Mouse (Mus musculus) embryonic facial prominence, embryonic 14.5 days (tissue): ENCODE measurements around the gene Mr1. TPM values are rescaled to one million over a fixed set of nuclear protein-coding genes. Genes with fewer than 3 reads are reported as not detected.
A peak's percentile ranks its signal among the peaks of the same experiment; 100 is the strongest.

Experiments
- ATAC-seq: fragments of 200-750 bp; cut with Nextera tagmentation; 2 replicates; pipeline ENCODE4 v1.8.0; 2017; ENCODE audit warnings: low read depth, moderate number of reproducible peaks, moderate TSS enrichment
- DNase-seq: peaks from one replicate; pipeline ENCODE4 v3.0.0-alpha.2; 2015; ENCODE audit warnings: low spot score
- H3K27ac ChIP-seq: fragments of 300-500 bp; sonication (generic); replicated peaks from 2 replicates; pipeline ENCODE4 v1.5.1; 2014; ENCODE audit warnings: low read depth, mild to moderate bottlenecking, low read length, moderate library complexity
- H3K27me3 ChIP-seq: fragments of 300-500 bp; sonication (generic); replicated peaks from 2 replicates; pipeline ENCODE4 v1.6.1; 2014; ENCODE audit warnings: low read length; ENCODE audit not compliant: control insufficient read depth, insufficient read depth
- H3K36me3 ChIP-seq: fragments of 300-500 bp; sonication (generic); 2 replicates; pipeline ENCODE4 v1.6.1; 2014; ENCODE audit warnings: low read length, mixed read lengths; ENCODE audit not compliant: control insufficient read depth, insufficient read depth
- H3K4me1 ChIP-seq: fragments of 300-500 bp; sonication (generic); 2 replicates; pipeline ENCODE4 v1.6.1; 2014; ENCODE audit warnings: antibody characterized with exemption, low read length; ENCODE audit not compliant: control insufficient read depth, insufficient read depth
- H3K4me2 ChIP-seq: fragments of 300-500 bp; sonication (generic); 2 replicates; pipeline ENCODE4 v1.6.1; 2014; ENCODE audit warnings: low read depth, mild to moderate bottlenecking, low read length, moderate library complexity, mixed read lengths
- H3K4me3 ChIP-seq: fragments of 300-500 bp; sonication (generic); 2 replicates; pipeline ENCODE4 v1.5.1; 2014; ENCODE audit warnings: low read depth, mild to moderate bottlenecking, low read length
- H3K9ac ChIP-seq: fragments of 300-500 bp; sonication (generic); 2 replicates; pipeline ENCODE4 v1.6.1; 2014; ENCODE audit warnings: low read depth, mild to moderate bottlenecking, low read length, moderate library complexity, mixed read lengths
- H3K9me3 ChIP-seq: fragments of 300-500 bp; sonication (generic); 2 replicates; pipeline ENCODE4 v1.6.1; 2016; ENCODE audit warnings: low read length; ENCODE audit not compliant: control insufficient read depth
- WGBS: fragments of 180-500 bp; shearing (Covaris S2); extraction: QIAGEN DNeasy Blood & Tissue Kit; methylation state at CpG from one replicate; pipeline ENCODE4 v1.1.7; 2014; 5-methylcytosine and 5-hydroxymethylcytosine counted together
- polyA plus RNA-seq: library from polyadenylated mRNA; unstranded; fragments of >200 nt; fragmentation: Nextera tagmentation; extraction: Ambion mirVana; gene quantifications from 2 replicates; pipeline ENCODE4 v1.2.1, GENCODE M21; 2014

Mr1 gene
- polyA plus RNA-seq, 1 experiment from 2014 or later = 6.8 TPM

DNA sequence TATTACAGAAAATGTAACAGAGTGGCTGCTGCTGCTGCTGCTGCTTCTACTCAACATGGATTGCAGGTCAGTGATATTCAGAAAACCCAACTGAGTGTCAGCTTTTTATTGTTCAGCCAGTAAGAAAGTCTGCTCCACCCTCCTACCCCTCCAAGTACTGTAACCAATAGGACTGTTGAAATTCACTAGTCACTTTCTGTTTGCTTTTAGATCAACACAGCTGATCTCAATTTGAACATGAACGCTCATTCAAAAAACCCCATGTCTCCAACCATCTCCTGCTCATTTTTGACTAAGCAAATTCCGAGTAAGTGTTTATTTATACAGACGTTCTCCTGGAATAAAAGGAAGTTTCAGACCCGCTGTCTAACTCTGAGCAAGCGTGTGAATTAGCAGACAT, 38.8 kb downstream of the Mr1 start:
- 17% methylated on average over 5 of the region's 5 CpGs for WGBS

DNA sequence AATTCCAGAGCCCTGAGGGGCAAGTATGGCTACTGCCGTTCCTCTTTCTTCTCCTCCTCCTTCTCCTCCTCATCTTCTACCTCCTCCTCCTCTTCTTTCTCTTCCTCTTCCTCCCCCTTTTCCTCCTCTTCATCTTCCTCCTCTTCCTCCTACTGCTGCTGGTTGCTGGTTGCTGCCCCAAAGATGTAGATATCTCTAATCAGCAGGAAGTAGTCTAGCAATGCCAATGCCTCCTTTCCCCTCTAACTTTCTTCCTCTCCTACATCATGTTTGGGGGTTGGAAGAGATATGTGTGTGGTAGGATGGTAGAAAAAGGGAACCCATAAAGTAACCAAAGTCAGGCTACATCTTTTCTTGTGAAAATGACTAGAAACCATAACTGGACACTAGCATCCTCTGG, 40.3 kb downstream of the Mr1 start:
- no peaks in the 10 kb centered on the region for H3K36me3 ChIP-seq
- 60% methylated on average over 1 of the region's 1 CpGs for WGBS
- H3K4me2 ChIP-seq = no peak overlapping the region
- ATAC-seq (no peak), DNase-seq (no peak)
- no peaks in the 10 kb centered on the region for H3K27me3 ChIP-seq
- H3K9ac ChIP-seq = no peak overlapping the region
- no peaks in the 10 kb centered on the region for H3K9me3 ChIP-seq
- H3K4me3 ChIP-seq = no peak overlapping the region
- H3K27ac ChIP-seq = no peak overlapping the region
- H3K4me1 ChIP-seq = peaks cover 21% of the 10 kb centered on the region

More for the DNA sequence above, 38.8 kb downstream of the Mr1 start:
- H3K27me3 ChIP-seq = no peaks in the 10 kb centered on the region
- H3K36me3 ChIP-seq = no peaks in the 10 kb centered on the region
- no peak overlapping the region for H3K9ac ChIP-seq
- peaks cover 21% of the 10 kb centered on the region for H3K4me1 ChIP-seq
- no peak overlapping the region for H3K4me2 ChIP-seq
- peak; percentile 74 for DNase-seq
- H3K9me3 ChIP-seq = no peaks in the 10 kb centered on the region
- peak; percentile 56; the same call in 1 of the 2 replicates for ATAC-seq
- peak overlapping the region; percentile 15; the same call in 1 of the 2 replicates for H3K27ac ChIP-seq
- no peak overlapping the region for H3K4me3 ChIP-seq

- no peak for DNase-seq
- 84% methylated on average over 5 of the region's 5 CpGs for WGBS
These were observed 42.6 kb downstream of the Mr1 start for GRCm38 (mm10) chr1:155103991-155104390.

DNA sequence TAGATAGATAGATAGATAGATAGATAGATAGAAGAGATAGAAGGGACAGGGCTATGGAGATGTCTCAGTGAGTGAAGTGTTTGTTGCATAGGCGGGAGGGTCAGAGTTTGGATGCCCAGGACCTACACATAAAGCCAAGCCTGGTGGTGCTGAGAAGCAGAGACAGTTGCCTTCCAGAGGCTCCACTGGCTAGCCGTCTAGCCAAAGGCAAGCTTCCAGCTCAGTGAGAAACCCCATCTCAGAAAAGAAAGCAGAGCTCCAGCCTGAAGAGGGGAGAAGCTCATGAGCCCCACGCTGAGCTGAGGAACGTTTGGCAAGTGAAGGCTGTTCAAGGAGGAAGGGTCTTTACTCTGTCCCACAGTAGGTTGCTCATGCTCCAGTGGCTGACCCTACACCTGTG, 44.0 kb downstream of the Mr1 start:
- H3K9ac ChIP-seq = no peak overlapping the region

More at GRCm38 (mm10) chr1:155103991-155104390, 42.6 kb downstream of the Mr1 start:
- Histone ChIP-seq H3K27me3 (no peaks in the 10 kb centered on the region), H3K4me1 (peaks cover 9% of the 10 kb centered on the region), H3K4me3 (no peak overlapping the region), H3K9ac (no peak overlapping the region), H3K36me3 (no peaks in the 10 kb centered on the region), H3K4me2 (no peak overlapping the region), H3K27ac (no peak overlapping the region), H3K9me3 (no peaks in the 10 kb centered on the region)
- no peak for ATAC-seq

DNA sequence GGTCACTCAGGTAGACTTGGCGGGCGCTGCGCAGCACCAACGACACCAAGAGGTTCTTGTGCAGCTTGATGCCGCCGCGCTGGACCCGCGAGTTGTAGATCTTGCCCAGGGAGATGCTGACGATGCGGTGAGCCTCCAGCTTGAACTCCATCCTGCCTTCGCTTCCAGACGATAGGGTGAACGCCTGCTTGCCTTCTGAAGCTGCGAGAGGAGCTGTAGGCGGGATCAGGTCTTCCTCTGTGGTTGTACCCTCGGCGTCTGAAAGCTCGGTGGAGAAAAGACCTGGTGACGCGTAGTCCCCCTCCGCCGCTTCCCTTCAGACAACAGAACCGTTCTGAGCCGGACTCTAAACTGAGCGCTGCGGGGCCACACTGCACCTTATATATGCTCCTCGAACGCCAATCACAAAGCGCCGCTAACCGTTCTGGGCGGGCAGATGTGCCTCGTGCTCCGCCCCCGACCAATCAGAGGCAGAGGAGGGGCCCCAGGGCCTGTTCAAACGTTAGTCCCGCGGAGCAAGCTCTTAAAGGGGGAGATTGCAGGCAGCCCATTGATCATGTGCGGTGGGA, 47.2 kb downstream of the Mr1 start, which contains the start of gene Ier5:
TSS of gene Ier5 (minus strand) at position 357 of the 569 bp plus-strand sequence.
- Histone ChIP-seq H3K4me3 (peak within 1 kb of the TSS; percentile 99), H3K27me3 (no peaks in the 10 kb centered on the region), H3K9ac (peak within 1 kb of the TSS; percentile 97), H3K9me3 (no peaks in the 10 kb centered on the region), H3K4me2 (peak within 1 kb of the TSS; percentile 79), H3K4me1 (peaks cover 17% of the 10 kb centered on the region), H3K36me3 (no peaks in the 10 kb centered on the region), H3K27ac (peak within 1 kb of the TSS; percentile 90)
- peak; percentile 98 for ATAC-seq
- peak; percentile 99 for DNase-seq
- under 1% methylated on average over 40 of the region's 40 CpGs for WGBS

More for the DNA sequence above, 44.0 kb downstream of the Mr1 start:
- ATAC-seq (no peak), DNase-seq (no peak)
- WGBS = 82% methylated on average over 4 of the region's 4 CpGs
- H3K36me3 ChIP-seq = no peaks in the 10 kb centered on the region
- peaks cover 2% of the 10 kb centered on the region; the same call in 1 of the 2 replicates for H3K4me1 ChIP-seq
- no peak overlapping the region for H3K27ac ChIP-seq
- H3K4me2 ChIP-seq = no peak overlapping the region
- H3K9me3 ChIP-seq = no peaks in the 10 kb centered on the region
- no peaks in the 10 kb centered on the region for H3K27me3 ChIP-seq
- no peak overlapping the region for H3K4me3 ChIP-seq

- Histone ChIP-seq H3K9me3 (no peaks in the 10 kb centered on the region), H3K4me1 (peaks cover 22% of the 10 kb centered on the region), H3K36me3 (no peaks in the 10 kb centered on the region), H3K27ac (peak overlapping the region; percentile 90), H3K27me3 (no peaks in the 10 kb centered on the region), H3K4me3 (peak overlapping the region; percentile 99), H3K4me2 (peak overlapping the region; percentile 79), H3K9ac (peak overlapping the region; percentile 97)
- under 1% methylated on average over 51 of the region's 93 CpGs for WGBS
- ATAC-seq (peak; percentile 38), DNase-seq (peak; percentile 43)
These were observed 47.9 kb downstream of the Mr1 start for GRCm38 (mm10) chr1:155098486-155099279.

- under 1% methylated on average over 33 of the region's 33 CpGs for WGBS
- peak overlapping the region; percentile 97 for H3K9ac ChIP-seq
- H3K4me3 ChIP-seq = peak overlapping the region; percentile 99
- H3K4me2 ChIP-seq = peak overlapping the region; percentile 79
- DNase-seq (peak; percentile 63), ATAC-seq (0 out of 2 replicates have a peak, but pooled peaks have one; percentile 3)
- no peaks in the 10 kb centered on the region for H3K36me3 ChIP-seq
- H3K9me3 ChIP-seq = no peaks in the 10 kb centered on the region
- peak overlapping the region; percentile 90 for H3K27ac ChIP-seq
- H3K4me1 ChIP-seq = peaks cover 28% of the 10 kb centered on the region
- no peaks in the 10 kb centered on the region for H3K27me3 ChIP-seq
These were observed 48.6 kb downstream of the Mr1 start for GRCm38 (mm10) chr1:155097931-155098485.

DNA sequence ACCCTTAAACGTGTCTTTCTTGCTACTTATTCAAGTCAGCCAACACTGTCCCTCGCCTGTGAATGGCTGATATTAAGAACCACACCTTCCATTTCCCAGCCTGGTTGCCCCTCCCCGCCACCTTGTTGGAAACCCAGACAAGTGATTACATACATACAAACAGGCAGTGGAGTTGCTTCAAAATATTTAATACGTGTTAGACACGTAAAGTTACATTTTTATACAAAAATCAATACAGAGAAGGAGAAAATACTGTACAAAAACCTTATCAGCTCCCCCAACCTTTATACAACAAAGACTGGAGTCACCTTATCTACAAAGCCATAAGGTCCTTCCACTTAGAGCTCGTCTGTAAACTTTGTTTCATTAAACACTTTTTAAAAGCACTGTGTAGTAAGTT, 49.3 kb downstream of the Mr1 start:
- H3K4me3 ChIP-seq = peak overlapping the region; percentile 99
- H3K9ac ChIP-seq = peak overlapping the region; percentile 97
- ATAC-seq (no peak), DNase-seq (peak; percentile 32)
- H3K27me3 ChIP-seq = no peaks in the 10 kb centered on the region
- WGBS = 29% methylated on average over 6 of the region's 6 CpGs
- H3K9me3 ChIP-seq = no peaks in the 10 kb centered on the region
- peak overlapping the region; percentile 79 for H3K4me2 ChIP-seq
- H3K36me3 ChIP-seq = no peaks in the 10 kb centered on the region
- H3K27ac ChIP-seq = peak overlapping the region; percentile 90
- peaks cover 35% of the 10 kb centered on the region for H3K4me1 ChIP-seq
